Mouse (Mus musculus) megakaryocyte progenitor cell, adult 5-6 weeks (primary cell): ENCODE measurements at regions not wholly inside any gene's neighbourhood (a gene's known extent, or its start where the extent isn't known, plus 50 kb on each side); places are given as distances from the start of the nearest gene placed in this dataset.

ENCODE experiments used
- ATAC-seq: replicated peaks from 2 replicates; pipeline ENCODE4 v1.8.0; 2016; ENCODE audit warnings: mild to moderate bottlenecking, moderate TSS enrichment, inconsistent platforms; ENCODE audit not compliant: poor library complexity

DNA sequence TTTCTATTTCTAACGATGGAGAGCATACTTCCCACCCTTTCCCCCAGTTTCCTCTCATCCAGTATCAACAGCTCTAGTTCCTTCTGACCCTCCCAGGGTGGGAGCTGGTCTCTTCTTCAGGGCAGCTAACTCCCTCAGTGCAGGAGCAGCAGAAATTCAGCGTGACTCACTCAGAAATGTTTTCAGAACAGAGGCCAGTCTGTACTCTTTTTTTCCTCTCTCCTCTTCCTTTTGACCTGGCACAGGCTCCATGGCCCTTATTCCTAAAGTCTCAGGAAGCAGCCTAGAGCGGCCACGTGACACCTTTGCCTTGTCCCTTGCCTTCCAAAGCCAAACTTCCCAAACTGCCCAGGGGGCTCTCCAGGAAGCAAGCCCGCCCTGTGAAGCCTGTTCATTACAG lies 55.4 kb downstream of the Pja1 start:
- ATAC-seq = no peak

DNA sequence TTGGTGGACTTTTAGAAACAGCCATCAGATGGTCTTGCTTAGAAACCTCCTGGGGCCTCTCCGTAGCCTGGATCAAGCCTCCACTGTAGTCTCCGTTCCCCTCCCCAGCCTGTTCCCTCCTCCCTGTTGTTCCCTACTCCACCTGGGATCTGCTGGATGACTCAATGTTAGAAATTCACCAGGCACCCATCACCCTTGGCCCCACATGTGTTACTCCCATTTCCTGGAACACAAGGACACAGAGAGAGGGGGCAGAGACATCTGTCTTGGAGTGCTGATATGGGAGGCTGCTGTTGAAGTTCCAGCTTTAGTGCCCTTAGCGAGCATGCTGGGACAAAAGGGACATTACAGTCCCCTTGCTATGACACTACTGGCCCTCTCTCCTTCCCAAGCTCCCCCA lies 60.1 kb downstream of the Pja1 start:
- no peak for ATAC-seq

DNA sequence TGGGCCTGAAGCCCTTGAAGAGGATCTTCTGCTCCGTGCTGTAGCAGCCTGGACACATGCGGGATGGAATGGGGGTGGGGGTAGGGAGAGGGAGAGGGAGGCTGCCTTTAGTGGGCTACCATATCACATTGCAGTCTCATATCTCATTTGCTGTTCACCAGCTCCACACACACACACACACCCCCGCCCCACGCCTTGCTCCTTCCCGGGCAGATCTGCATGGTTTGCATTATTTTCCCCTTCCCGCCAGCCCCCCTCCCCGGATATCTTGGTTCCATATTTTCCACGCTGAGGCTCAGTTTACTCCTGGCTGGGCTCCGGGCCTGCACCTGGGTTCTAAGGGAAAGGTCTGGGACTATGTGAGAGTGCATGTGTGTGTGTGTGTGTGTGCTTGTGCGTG lies 61.2 kb downstream of the Pja1 start:
- no peak for ATAC-seq

DNA sequence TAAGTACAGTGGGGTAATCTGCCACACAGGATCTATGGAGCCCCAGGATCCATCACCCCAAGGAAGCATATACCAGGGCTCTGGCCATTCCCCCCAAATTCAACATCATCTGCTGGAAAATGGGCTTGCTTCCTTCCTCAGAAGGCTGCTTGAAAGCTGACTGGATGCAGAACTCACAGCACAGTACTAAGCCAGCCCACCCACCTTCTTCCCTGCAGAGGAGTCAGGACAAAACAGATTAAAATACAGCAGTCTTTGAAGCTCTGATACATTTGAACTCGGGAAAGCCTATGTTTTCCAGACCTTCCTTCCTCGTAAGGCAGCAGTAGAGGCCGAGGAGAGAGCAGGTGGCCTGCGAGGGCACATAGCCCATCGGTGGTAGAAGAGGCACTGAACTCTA lies 61.7 kb downstream of the Pja1 start:
- no peak for ATAC-seq

DNA sequence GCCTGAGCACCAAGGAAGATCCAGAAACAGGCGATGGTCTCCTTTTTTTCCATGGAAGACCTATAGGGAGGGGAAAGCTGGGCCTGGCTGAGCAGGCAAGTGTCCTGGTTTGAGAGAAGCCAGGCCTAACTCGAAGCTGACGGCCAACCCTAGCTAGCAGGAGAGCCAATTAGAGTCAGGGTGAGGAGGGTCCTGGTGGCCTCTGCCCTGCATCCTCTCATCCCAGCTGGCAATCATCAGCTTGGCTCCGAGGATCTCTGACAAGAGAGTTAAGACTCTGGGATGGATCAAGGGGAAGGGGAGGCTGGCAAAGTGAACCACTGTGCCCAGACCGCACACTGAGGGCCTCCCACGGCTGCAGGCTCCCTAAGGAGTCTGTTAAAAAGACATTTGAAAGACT lies 62.3 kb downstream of the Pja1 start:
- ATAC-seq = no peak

DNA sequence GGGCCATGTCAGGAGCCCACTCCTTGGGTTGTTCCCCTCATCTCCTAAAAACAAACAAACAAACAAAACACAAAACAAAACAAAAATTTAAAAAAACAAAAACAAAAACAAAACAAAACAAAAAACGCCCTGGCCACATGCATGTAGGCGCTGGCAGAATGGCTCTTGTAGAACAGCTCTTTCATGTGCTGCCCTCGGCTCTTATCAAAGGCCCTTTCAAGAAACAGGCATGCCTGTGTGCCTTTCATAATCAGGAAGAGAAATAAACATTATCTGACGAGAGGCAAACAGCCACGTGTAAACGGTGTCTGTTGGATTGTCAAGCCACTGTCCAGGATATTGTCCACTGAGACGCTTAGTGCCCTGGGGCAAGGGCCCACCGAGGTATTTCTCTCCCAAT lies 65.2 kb downstream of the Pja1 start:
- ATAC-seq = peak; percentile 76

DNA sequence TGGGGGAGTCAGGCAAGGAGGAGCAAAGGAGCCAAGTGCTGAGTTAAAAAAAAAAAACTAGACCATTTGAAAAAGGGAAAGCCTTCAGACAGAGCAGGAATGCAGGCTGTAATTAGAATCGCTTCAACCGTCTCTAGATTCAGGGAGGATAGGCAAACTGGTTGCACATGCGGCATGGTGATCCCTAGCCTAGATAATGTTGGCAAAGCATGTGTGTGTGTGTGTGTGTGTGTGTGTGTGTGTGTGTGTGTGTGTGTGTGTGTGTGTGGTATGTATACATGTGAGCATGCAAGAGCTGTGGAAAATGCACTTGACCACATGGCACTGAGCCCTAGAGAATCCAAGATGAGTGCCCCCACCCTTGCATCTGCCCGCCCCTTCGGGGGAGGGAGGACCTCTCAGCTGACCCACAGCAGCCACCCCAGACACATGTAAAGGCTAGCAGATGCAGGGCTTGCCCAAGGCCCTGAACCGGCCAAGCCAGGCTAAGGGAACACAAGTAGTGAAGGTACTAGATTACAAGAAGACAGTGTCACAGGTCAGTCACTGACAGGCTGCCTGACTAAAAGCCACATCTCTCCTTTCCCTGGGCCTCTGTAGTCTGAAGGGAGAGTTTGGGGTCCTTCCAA lies 67.4 kb downstream of the Pja1 start:
- ATAC-seq = no peak

DNA sequence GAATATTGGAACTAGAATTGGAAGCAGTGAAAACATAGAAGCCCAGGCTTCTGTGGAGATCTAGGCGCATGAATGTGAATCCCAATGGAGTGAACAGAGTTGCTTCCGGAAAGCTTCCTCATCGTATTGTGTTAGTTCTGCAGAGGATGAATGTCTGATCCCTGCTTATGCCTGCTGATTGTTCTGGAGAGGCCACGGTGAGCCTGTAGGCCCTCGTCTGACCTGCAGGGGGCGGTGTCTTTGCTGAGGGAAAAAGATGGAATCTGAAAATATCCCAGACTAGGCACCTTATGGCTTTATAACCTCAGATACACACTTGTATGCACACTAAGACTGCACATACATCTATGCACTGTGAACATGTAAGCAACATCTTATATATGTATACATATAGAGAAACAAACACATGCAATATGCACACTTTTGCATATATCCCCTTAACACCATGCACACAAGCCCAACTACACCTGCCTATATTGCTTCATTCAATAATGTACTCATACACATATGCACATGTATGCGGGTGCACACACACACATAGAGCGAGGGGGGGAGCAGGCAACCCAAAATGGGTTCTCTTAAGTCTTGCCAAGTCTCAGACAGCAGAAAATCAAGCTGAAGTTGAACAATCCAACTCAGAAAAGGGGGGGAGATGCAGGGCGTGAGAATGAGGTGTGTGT lies 68.1 kb downstream of the Pja1 start:
- ATAC-seq = peak; percentile 57; the same call in 1 of the 2 replicates

DNA sequence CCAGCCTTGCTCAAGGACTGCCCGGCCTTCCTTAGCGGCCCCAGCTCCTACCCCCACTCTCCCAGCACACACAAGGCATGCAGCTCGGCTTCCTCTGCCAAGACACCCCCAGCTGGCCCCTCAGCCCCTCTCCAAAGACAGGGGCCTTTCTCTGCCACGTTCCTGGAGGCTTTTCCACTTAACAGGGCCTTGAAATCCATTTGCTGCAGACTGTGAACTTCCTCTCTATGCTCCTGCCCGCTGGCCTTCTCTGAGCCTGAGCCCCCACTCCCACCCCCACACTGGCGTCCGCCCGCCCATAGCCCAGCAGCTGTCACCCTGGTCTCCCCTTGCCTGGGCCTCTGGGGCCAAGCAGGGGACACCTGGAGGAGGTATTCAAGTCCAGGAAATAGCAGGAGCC lies 73.7 kb downstream of the Pja1 start:
- no peak for ATAC-seq

DNA sequence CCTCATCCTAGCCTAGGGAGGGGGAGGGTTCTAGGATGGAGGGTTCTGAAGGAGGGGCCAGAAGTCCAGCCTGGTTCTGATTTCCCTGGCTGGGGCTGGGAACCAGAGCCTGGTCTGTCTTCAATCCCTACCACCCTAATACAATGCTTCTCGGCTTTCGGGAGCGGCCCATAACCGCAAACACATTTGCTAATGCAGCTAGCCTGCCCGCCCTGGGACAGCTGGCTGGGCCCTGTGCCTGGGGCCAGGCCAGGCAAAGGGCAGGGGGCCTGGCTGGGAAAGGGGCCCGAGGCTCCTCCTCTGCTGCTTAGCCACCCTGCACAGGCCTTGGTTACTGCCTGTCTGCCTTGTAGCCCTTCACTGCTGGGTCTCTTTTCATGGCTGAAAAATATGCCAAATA lies 74.9 kb downstream of the Pja1 start:
- ATAC-seq = no peak

DNA sequence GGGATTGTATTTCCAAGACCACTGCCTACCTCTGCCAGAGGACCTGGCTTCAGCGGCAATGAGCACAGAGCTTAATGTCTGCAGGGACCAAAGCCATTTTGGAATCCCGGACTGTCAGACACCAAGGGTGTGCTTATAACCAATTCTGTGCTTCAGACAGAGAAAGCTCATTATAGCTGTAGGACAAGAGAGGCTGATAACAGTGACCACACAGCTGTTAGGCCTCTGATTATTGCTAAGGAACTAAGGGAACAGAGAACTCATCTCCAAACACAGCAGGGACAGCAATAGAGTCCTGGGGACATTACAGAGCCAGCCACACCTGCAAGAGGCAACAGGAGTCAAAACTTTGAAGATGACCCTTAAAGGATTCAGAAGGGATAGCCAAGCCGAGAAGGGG lies 76.0 kb downstream of the Pja1 start:
- ATAC-seq = peak; percentile 50; the same call in 1 of the 2 replicates

DNA sequence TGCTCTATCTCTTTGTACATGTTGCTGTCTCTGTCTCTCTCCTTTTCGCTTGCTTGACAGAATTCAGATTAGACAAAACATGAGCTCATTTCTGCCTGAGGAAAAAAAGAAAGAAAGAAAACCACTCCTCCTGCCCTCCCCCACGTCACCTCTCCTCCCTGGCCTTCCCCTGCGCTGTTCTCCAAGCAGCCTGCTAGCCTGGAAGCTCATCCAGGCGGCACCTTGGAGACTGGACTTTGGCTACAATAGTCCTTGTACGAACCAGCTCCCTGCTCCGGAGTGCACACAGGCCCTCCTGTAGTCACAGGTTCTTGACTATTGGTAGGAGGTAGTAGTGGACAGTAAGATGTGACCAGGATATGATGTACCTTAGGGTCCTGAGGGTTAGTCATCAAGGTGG lies 79.4 kb downstream of the Pja1 start:
- no peak for ATAC-seq

DNA sequence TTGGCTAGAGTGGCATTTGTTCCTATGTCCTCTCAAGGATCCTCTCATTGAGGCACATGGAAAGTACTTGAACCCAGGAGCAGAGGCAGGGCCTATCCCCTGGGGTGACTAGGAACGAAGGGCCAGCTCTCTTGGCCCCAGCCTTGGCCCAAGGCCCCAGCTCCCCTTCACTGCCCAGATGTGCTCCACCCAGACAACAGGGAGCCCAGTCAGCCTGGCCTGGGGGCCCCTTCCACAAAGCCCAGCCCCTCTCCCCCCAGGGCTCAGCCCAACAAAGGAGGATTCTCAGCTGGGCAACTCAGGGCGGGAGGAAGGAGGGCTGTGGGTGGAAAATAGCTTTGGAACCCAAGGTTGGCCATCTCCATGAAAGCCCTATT lies 80.6 kb downstream of the Pja1 start:
- no peak for ATAC-seq

DNA sequence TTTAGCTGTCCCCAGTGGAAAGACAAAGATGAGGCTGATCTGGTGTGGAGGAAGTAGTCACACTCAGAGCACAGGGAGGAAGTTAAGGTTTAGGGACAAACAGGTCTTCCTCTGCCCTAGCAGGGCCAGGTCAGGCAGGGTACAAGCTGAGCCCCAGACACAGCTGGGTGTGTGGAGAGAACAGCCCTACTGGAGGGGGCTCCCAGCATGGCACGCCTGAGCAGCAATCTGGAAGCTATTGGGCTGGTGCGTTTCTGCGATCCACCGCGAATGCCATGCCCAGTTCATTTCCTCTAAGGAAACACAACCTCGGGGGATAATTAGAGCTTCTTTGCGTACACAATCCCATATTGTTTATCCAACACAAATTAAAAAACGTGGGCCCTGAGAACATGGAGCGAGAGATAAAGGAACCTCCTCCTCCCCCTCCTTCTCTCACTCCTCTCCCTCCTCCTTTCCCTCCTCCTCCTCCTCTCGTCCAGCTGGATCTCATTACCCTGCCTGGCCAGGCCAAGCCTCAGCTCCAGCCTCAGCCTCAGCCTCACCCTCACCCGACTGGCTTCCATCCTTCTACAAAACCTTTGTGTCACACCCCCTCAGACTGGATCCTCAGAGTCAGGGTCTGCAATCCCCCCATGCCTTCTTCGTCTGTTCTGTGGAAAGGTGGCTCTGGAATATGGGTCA lies 81.2 kb downstream of the Pja1 start:
- no peak for ATAC-seq

DNA sequence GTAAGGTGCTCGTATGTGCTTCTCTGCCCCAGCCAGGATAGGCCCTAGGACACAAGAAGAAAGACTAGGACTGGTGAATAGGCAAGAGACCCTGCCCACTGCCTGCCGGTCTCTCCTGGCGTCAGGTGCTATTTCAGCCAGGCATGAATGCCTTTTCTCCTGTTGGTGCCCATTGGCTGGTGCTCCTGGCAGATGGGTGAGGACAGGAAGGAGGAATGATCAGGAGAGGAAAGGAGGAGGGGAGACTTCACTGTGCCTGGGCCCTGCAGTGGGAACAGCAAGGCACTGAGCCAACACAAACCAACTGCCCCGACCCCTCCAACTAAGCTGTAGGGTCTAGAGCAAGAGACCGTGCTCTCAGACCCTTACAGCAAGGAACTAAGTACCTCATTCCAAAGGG lies 100.4 kb downstream of the Pja1 start:
- no peak for ATAC-seq

DNA sequence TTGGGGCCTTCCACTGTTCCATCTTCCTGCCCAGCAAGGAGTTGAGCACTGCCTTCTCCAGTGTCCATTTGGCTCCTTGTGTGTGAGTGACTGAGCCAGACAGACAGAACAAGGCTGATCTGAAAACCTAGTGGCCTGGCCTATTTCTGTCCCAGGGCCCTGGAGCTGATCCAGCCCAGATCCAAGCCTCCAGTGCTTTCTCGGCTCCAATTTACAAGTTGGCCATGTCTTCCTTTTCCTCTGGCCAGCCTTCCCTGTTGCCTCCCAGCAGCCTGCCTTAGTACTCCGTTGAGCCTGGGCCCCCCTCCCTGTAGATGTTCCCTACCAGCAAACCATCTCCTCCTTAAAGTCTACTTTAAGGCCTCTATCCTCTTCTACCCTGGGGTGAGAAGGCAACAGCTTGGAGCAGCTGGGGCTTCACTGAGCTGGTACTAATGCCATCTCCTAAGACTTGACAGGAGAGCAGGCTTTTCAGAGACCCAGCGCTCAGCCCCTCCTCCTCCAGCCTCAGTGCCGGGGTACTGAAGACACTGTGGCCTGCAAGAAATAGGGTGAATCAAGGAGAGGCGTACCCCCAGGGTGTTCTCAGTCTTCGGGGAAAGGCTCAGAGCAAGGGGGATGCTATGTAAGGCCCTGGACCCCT lies 101.7 kb downstream of the Pja1 start:
- no peak for ATAC-seq

DNA sequence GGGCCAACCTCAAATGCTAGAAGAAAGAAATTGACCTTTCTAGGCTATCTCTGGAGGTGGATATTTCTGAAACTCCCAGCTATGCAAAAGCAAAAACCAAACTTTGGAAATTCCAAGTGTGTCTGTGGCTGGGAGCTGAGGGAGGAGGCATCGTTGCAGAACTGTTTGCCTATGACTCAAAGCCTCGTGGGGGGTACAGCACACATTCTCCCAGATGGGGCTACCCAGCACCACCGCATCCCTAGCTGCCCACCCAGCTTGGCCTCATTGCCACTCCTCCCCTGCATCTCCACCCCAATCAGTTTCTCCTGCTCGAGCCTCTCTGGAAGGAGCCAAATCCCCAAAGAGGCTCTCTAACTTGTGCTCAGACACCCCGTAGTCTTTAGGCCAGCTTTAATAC lies 107.0 kb downstream of the Pja1 start:
- ATAC-seq = no peak

DNA sequence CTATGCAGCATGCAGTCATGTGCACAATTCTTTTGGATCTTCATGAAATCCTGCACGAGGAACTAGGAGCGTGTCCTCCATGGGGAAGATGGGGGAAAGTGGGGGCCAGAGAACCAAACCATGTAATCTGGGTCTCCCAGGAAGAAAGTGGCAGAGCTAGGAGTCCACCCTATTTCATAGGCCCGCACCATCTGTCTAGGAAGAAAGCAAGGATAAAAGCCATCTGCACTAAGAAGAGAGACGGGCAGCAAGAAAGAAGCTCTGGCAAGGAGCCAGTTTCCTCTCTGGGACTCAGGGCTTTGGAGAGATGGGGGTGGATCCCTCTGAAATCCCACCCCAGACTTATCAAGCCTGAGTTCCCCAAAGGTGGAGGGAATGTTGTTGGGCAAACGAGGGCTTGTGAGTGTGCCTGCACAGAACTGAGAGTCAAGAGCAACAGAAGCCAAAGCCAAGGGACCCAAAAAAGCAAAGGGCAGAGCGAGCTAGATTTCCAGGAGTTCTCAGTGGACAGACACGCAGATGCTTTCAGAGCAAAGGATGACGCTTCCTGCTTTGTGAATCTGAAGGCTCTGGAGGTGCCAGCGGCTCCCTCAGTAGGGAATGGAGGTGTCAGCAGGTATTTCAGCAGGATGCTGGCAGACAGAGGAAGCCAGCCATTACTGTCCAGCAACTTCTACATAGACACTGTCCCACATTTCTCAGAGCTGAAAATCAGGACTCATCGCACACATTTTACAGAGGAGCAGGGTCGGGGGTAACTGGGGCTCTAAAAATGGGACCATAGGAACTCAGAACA lies 110.8 kb downstream of the Pja1 start:
- ATAC-seq = no peak

DNA sequence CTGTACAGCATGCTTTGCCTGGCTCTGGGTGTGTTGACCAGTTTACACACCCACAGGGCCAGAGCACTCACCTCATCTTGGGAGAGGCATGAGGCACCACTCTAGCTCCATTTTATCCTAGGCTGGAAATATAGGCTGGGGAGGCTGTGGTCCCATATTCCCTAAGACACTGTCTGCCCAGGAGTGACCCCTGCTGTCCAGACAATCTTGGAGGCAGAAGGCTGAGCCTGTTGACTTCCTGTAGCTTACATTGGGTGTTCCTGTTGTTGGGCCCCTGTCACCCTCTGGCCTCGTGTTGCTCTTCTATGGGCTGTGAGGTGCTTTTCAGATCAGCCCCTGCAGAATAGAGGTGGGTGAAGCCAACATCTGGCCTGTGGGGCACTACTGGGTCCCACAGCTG lies 112.3 kb downstream of the Pja1 start:
- no peak for ATAC-seq

DNA sequence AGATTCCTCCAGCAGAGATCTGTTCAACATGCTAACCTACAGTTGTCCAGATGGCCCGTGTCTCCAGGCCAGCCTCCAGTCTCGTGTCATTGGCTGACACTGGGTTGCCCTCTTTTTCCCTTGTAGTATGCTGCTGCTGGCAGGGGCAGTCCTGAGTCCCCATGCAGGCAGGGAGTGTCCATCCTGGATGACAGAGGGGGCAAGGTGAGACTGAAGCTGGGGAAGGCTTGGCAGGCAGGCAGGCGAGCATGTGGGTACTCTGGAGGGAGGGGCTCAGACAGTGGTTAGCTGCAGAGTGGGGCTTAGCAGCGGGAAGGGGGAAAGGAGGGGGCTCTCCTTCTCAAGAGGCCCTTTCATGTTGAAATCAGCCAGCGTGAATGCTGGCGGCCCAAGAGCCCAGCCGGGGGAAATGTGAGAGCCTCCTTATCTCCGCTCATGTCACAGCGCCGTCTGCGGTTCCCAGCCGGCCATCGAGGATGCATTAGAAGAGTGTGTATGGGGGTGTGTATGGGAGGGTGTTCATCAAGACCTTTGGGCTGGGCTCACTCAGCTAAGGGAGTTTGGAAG lies 112.9 kb downstream of the Pja1 start:
- ATAC-seq = peak; percentile 69

DNA sequence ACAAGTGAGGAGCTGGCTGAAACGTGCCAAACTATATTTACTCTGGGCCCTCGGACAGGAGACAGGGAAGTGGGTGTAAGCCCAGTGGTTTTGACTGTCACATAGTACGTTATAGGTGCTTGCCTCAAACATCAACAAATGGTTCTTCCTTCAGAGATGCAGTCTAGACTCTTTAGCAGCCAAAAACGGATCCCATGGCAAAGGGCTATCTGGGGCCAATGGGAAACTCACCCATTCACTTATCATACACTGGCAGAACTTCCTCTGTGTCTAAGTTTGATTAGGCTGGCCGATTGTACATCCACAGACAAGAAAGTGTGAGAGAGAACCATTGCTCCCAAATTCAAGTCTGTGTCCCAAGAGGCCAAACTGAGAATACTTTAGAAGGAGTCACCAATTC lies 115.9 kb downstream of the Pja1 start:
- peak; percentile 61 for ATAC-seq
